Mouse (Mus musculus): ENCODE results near the gene Cep85l.

Gene Cep85l

DNA sequence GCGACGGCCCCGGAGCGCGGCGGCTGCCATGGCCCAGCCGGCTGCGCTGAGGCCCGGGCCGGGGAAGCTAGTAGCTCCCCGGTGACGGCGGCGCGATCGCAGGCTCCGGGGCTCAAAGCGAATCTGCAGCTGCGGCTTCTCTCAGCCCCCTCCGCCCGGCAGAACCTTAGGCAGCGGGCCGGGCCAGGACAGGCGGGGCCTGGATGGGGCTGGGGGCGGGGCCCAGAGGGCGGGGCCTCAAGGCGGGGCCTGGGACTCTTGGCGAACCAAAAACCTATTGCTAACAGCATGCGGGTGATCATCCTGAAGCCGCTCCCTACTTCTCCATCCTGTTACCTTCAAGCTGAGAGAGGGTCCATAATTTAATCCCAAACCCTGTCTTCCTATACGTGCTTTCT, at the start of gene Cep85l:
TSS of gene Cep85l (minus strand) at position 239 of the 398 bp plus-strand sequence.
- peak; percentile 88 for DNase-seq (ENCODE audit: low read depth, low spot score)

DNA sequence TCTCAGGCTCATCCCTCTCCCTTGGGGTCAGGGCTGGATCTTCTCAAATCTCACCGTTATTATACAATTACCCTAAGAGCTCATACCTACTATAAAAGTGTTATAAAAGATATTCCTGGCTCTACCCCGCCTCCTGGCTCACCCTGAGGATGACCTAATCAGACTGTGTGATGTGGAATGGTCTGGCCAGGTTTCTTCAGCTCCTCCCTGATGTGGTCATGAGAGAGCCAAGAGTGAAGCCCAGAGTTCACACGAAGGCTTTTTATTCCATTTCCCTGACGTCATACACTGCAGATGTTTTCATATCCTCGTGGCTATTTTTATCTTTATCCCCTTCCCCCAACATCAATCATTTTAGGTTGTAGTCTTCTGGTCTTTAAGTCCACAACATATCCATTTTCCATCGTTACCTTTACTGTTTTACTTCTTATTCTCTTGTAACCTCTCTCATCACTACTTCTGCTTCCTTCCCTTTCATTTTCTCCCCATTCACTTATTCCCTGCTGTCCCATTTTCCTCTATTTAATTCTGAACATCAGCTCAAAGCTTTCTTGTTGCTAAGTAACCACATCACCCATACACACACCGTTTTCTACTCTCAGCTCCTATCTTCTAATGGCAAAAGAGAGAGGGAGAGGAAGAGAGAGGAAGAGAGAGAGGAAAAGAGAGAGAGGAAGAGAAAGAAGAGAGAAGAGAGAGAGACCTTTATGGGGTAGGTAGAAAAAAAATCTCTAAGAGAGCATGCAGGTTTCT, 49.1 kb upstream of the Cep85l start:
- no peak for DNase-seq (ENCODE audit: low read depth, low spot score)

DNA sequence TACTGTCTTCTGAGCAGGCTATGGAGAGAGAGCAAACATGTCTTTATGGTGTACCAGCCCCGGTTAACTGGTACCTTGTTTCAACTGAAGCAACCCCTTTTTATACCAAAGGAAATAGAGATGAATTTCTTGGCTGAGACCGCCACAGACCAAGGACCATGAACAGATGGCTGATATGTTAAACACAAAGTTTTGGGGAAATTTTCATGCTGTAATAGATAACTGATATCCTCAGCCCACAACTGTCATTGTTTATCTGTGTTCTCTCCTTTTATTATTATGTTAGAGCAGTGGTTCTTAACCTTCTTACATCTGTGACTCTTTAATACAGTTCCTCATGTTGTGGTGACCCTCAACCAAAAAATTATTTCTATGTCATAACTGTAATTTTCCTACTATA, 46.8 kb upstream of the Cep85l start:
- DNase-seq (ENCODE audit: low read depth, low spot score): no peak

DNA sequence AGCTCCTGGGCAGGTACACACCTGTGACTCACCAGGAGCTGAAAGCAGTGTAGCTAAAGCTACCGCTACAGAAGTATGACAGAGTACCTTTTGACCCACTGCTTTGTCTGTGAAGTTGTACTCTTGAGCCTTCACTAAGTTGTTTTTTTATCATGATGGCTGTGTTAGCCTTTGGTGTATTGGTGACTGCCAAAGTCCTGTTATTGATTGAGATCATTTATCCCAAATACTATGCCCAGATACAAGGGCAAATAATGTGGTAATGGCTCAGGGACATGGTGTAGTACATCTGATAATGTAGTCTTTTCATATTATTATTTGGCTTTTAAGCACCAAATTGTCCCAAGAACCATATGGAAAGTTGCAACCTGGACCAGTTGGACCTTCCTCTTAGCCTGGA, 43.3 kb upstream of the Cep85l start:
- DNase-seq (ENCODE audit: low read depth, low spot score): no peak

DNA sequence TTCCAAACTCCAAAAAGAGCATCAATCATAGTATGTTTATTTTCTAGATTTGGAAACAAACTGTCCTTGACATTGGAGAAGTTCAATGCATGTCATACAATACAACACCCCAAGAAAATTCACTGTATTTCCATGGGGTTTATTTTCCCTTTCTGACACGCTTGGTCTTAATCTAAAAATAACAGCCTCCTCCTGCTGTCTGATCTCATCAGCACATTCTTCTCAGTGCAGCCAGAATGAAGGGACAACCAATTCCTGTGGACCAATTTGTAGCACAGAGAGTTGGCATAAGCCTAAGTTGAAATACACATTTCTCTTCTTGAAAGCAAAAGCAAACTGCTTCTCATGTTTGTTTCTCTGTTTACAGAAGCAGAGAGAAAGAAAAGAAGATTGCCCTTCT, 42.5 kb upstream of the Cep85l start:
- peak; percentile 26 for DNase-seq (ENCODE audit: low read depth, low spot score)

DNA sequence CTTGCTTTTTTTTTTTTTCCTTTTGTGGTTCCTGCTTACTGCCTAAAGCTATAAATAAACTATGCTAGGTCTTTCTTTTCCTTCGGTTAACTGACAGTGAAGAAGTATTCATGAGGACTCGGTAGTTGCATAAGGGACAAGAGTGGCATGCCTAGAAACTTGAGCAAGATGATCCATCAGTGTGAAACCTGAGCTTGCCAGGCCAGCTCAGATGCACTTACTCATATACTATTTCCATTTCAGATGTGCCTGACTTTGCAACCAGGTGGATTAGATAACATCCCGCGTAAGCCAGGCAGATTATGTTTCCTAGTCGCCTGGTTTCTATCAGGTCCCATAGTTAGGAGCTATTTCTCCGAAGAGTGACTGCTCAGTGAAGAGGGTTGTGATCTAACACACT, 41.9 kb upstream of the Cep85l start:
- no peak for DNase-seq (ENCODE audit: low read depth, low spot score)

DNA sequence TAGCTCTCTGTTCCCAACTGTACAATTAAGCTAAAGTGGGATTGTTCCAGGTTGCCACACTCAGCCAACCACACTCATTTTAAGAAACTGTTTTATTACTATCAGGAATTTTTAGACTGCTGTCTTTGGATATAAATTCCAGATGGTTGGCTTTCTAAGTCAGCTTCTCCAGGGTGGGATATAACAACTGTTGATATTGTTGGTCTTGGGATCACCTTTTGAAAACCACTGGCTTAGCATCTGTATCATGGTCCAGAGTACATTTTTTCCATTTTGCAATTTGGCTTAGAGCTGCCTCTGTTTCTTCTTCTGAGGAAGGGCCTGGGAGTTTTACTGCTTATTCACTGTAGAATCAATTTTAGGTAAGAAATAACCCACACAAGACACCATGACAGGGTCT, 40.3 kb upstream of the Cep85l start:
- DNase-seq (ENCODE audit: low read depth, low spot score): no peak

DNA sequence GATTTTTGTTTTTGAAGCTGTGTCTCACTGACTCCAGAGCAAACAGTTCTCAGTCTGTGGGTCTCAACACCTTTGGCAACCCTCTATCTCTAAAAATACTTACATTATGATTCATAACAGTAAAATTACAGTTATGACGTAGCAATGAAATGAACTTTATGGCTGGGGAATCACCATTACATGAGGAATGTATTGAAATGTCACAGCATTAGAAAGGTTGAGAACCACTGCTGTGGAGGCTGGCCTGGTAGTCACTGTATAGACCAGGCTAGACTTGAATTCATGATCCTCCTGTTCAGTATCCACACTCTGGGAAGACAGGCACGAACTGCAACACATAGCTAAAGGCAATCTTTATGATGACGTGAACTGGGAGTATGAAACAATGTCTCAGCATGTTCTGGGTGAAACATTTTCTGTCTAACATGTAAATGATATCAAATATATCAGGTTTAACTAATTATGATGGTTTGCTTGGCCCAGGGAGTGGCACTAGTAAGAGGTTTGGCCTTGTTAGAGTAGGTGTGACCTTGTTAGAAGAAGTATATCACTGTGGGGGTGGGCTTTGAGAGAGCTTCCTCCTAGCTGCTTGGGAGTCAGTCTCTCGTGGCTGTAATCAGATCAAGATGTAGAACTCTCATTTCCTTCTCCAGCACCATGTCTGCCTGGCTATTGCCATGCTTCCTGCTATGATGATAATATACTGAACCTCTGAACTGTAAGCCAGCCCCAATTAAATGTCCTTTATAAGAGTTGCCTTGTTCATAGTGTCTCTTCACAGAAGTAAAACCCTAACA, 39.6 kb upstream of the Cep85l start:
- no peak for DNase-seq (ENCODE audit: low read depth, low spot score)

DNA sequence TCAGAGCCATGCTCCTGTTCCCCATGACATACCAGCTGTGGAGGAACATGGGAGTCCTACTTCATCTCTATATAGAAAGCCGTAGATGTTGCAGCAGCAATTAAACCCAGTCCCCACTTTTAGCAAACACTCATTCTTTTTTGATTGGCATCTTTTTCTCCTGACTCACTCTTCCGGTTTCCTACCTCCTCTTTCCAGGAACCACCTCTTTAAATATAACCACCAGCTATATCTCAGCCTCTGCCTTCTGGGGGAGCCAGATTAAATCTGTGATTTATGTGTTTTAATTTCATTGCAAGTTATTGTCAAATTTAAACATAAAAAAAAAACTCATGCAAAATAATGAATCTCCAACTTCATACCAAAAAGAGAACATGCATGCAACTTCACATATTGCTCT, 37.3 kb upstream of the Cep85l start:
- no peak for DNase-seq (ENCODE audit: low read depth, low spot score)

DNA sequence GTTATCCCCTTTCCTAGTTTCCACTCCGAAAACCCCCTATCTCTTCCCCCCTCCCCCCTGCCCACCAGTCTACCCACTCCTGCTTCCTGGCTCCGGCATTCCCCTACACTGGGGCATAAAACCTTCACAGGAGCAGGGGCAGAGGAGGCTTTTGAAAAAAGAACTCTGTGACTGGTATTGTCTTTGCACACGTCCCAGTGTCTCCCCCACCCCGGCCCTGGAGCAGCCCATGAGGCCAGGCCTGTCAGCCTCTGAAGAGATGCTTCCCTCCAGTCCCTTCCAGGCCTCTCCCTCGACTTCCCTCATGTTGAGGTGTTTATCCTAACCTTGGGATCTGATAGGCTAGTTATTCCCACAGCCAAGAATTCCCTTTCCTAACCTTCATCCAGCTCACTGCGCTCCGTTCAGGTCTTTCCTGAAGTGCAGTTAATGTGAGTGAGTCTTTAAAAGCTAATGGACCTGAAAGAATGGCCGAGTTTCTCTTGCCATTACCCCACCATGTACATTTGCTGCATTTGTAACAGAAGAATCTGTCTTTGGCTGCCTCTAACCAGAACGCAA, 36.5 kb upstream of the Cep85l start:
- DNase-seq (ENCODE audit: low read depth, low spot score): no peak

DNA sequence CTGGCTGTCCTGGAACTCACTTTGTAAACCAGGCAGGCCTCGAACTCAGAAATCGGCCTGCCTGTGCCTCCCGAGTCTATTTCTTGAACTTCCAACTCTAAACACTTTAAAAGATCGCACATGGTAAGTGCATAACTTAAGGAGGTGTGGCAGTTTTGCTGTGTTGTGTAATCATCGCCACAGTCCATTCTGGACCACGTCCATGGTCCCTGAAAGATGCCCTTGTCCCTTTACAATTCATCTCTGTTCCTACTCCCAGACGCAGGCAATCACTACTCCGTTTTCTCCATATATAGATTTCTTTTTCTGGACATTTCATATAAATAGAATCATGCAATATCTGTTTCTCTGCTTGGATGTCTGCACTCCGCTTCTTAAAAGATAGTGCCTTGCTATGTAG, 35.5 kb upstream of the Cep85l start:
- DNase-seq (ENCODE audit: low read depth, low spot score): no peak

DNA sequence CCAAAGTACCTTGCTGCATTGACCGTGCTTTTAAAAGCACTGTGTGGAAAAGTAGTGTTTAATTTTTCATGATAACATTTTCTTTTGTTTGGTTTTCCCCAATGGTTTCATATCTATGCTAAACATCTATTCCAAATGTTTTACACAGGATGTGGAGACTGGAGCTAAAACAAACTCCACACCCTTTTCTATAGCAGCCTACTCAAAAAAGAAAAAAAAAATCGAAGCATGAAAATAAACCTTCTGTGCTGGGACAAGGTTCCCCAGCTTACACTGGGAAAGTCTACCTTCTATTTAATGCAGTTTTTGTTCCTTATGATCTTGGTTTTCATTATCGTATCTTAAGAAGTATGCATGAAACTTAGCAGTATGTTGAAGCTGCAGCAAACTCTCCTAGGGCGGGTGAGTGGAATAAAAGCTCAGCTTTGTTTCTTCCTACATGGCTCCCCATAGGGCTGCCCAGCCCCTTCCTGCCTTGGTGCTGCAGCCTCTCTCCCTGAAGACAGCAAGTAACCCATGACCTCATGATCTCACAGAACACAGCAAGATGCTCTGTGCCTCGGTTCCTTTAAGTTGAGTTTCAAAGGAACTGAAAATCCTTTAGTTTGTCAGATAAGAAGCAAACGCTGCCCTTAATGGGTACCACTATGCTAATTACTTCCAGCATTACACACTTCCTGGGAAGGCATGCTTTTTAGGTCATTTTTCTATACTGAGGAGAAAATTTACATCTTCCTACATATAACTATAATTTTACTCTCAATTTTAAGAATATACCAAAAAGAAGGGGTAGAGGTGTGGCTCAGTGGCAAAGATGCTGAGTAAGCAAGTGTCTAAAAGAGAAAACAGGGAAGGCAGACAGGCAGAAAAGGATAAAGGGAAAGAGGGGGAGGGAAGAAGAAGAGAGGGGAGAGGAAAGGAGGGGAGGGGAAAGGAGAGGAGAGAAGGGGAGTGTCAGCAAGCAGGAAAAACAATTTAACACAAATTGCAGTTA, 34.6 kb upstream of the Cep85l start:
- DNase-seq (ENCODE audit: low read depth, low spot score): peak; percentile 24

DNA sequence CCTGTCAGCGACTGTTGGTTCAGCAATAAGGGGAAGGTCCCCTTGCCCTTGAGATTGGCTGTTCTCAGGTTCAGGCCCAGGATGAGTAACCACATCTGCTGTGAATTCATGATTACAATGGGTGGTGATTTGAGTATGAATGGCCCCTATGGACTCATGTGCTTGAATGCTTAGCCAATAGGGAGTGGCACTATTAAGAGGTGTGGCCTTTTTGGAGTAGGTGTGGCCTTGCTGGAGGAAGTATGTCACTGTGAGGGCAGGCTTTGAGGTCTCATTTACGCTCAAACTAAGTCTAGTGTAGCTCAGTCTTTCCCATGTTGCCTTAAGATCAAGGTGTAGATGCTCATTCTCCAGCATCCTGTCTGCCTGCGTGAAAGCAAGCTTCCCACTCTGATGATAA, 33.2 kb upstream of the Cep85l start:
- no peak for DNase-seq (ENCODE audit: low read depth, low spot score)

DNA sequence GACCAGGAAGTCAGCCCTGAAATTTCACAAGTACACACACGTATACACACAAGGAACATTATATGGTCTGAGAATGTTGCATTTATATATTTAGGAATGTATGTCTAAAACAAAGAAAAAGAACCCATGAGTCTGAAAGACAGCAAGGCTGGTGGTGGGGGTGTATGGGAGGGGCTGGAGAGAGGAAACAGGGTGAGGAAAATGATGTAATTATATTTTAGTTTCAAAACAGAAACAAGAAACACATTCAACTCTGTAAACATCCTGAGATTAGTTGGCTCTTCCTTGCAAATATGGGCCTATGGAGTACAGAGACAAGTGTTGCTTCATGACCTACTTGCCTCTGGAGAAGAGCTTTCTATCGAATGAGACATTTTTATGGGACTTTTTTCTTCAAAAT, 32.4 kb upstream of the Cep85l start:
- no peak for DNase-seq (ENCODE audit: low read depth, low spot score)

DNA sequence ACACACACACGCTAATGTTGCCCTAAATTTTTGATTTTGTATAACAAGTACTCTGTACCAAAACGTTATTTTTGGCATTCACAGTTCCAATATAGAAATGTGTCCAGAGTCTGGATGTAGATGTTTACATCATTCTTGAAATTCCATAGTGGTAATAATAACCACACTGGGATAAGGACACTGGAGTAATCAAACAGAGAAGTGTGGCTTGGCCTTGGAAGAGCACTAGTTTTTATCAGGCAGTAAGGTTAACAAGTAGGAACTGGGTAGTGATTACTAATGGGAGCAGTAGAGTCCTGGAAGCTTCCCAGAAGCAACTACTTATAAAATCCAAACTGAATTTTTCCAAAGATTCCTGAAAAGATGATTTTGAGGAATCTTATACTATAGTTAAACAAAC, 31.1 kb upstream of the Cep85l start:
- DNase-seq (ENCODE audit: low read depth, low spot score): no peak

DNA sequence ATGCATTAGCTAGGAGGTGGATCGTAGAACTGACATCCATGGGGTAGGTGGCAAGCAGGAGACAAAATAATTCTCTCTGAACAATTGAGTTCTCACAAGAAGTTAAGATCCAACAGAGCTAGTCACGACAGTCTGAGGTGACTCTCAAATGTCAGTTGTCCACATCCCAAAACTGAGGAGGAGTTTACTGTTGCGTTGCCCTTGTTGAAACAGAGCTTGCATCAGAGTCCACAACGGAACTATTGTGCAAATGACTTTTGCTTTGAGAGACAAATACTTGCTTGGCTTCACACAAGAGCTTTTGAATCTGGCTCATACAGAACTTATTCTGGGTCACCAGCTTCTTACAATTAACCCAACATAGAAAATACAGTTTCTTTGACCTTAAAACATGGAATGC, 27.7 kb upstream of the Cep85l start:
- no peak for DNase-seq (ENCODE audit: low read depth, low spot score)

DNA sequence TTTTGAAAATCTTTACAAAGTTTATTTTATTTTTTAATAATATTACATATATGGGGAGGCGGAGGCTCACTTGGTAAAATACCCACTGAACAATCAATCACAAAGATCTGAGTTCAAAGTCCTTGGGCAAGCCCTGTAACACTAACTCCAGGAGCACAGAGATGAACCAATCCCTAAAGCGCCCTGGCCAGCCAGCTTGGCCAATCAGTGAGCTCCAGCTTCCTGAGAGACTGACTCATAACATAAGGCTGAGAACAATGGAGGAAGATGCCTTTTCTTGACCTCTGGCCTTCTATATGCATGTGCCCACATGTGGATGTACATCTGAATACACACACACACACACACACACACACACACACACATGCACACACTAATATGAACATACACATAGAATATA, 27.1 kb upstream of the Cep85l start:
- no peak for DNase-seq (ENCODE audit: low read depth, low spot score)

DNA sequence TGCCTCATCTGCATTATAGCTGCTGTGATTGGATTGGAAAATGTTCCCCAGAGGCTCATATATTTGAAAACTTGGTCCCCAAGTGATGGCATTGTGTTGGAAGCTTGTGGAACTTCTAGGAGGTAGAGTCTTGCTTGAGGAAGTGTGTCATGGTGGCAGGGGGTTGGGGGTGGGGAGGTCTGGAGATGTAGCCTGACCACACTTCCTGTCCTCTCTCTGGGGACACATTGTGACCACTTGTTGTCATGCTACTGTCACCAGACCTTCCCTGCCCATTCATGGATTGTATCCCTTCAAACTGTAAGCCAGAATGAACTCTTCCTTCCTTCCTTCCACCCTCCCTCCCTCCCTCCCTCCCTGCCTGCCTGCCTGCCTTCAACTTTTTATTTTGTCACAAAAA, 22.5 kb upstream of the Cep85l start:
- DNase-seq (ENCODE audit: low read depth, low spot score): no peak

DNA sequence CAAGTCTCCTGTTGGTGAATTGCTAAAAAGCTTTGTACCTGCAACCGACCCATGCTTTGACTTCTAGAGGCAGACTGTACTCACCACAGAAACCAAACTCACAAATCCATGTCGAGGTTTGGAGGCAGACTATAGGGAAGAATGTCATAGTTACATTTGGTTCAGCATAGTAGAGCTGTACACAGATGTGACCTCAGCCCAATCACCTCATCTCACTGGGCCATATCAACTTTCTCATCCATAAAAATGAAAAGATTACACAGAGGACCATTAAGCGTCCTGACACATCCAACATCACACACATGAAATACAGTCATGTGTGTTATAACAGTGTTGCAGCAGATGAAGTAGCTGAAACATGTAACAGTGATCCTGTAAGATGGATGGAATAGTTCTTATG, 19.3 kb upstream of the Cep85l start:
- no peak for DNase-seq (ENCODE audit: low read depth, low spot score)

DNA sequence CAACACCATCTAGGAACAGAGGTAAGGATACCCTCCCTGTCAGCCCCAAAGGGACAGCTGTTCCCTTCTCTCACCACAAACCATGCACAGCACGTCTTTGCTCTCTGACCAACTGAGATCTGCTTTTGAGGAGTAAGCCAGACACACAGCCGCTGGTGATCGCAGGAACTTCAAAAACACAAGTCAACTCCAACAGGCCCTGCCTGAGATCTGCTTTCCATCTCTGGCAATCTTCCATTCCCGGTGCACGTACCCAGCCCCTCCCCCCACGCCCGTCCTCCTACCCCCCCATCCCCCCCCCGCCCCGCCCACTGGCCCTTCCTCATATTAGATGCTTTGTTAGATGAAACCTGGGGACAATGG, 18.8 kb upstream of the Cep85l start:
- no peak for DNase-seq (ENCODE audit: low read depth, low spot score)

DNA sequence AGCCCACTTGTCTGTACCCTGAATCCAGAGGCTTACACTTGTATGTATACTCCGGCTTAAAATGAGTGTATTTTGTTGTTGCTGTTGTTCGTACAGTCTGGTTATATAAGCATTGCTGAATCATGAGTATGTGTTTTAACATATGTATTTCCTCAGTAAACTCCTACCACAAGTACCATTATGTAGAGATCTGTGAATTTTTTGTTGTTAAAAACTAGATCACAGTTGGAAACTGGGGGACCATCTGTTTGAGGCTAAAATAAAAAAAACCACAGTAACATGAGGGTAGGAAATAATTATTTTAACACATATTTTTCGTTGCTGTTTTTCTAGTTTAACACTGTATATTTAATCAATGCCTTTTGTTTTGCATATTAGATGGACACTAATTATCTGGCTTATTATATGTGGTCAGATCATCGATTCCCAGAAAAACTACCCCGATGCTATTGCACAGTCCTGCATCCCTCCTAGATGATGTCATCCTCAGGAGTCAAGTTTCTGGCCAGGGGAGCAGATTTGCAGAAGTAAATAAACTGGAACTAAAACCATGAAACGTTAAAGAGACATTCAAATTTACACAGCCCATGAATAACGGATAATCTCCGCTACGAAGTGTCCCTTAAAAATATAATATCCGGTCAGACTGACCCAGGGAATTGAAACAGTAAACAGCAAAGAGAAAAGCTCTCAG, 18.2 kb upstream of the Cep85l start:
- DNase-seq (ENCODE audit: low read depth, low spot score): peak; percentile 69
